Mouse (Mus musculus) spleen, postnatal 14 days (tissue): ENCODE data around the gene Col1a1.
"Not testable (repeated sequence)": the region's sequence is repeated elsewhere in the genome, so short reads cannot be mapped to it uniquely, and the experiment has no call there.

Experiments used
- DNase-seq, 2 experiments: peaks; one replicate each; pipeline ENCODE4 v3.0.0; 2021 to 2022; ENCODE audit warnings: low spot score in 2 of 2

The Col1a1 gene

DNA sequence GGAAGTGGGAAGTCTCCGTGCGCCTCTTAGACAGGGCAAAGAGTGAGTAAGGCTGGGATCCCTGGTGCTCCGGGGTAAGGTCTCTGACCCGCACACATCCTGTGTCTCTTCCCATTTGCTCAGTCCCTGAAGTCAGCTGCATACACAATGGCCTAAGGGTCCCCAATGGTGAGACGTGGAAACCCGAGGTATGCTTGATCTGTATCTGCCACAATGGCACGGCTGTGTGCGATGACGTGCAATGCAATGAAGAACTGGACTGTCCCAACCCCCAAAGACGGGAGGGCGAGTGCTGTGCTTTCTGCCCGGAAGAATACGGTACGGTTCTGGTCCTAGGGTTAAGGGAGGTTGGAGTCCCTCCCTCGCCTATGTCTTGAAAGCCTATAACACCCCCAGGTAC, 1.8 kb downstream of the Col1a1 start:
- no peak for DNase-seq

DNA sequence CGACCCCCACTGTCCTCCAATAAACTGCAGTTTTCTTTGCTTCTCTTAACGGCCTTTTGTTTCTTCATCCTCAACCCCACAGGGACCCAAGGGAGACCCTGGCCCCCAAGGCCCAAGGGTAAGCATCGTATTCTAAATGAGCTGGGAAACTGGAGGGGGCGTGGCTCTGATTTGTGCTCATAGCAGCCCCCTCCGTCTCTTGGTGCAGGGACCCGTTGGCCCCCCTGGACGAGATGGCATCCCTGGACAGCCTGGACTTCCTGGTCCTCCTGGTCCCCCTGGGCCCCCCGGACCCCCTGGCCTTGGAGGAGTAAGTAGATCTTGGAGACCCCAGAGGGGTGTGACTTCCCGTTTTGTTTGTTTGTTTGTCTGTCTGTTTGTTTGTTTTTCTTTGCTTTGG, 2.3 kb downstream of the Col1a1 start:
- DNase-seq = no peak

DNA sequence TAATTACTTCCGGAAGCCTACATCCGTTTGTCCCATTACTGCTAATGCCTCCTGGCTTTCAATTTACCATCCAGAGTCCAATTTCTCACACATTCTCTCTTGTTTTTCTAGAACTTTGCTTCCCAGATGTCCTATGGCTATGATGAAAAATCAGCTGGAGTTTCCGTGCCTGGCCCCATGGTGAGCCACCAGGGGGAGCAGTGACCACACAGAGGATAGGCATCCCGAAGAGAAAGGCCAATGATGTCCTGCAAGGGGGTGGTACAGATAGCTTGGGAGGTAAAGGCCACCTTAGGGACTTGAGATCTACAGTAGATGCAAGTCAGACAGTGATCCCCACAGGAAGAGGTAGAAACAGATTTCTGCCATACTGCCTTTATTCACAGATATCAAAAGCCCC, 3.3 kb downstream of the Col1a1 start:
- DNase-seq = peak in 1 of 2 experiments; percentile 50

DNA sequence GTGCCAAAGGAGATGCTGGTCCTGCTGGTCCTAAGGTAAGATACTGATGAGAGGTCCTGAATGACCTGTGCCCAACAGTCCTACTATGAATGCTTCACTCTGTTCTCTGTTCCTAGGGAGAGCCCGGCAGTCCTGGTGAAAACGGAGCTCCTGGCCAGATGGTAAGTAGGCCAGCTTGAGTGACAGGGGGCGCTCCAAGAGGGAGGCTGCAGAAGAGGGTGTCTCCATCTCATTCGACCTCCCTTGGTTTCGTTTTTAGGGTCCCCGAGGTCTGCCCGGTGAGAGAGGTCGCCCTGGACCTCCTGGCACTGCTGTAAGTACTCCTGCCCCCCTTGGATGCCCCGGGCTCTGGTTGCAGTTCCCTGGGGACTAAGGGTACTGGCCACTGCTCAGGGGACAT, 5.1 kb downstream of the Col1a1 start:
- DNase-seq = no peak

DNA sequence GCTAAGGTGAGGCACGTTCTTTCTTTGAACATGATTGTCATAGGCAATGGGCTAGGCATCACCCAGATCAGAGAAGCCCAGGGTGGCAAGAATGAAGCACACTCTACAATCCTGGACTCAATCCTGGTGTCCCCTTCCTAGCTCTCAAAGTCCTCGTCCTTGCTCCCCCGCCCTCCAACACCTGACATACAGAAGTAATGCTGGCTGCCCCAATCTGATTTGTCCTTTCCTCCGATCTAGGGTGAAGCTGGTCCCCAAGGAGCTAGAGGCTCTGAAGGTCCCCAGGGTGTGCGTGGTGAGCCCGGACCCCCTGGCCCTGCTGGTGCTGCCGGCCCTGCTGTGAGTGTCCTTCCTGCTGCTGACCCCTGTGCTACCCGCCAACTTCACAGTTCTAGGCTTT, 5.8 kb downstream of the Col1a1 start:
- no peak for DNase-seq

DNA sequence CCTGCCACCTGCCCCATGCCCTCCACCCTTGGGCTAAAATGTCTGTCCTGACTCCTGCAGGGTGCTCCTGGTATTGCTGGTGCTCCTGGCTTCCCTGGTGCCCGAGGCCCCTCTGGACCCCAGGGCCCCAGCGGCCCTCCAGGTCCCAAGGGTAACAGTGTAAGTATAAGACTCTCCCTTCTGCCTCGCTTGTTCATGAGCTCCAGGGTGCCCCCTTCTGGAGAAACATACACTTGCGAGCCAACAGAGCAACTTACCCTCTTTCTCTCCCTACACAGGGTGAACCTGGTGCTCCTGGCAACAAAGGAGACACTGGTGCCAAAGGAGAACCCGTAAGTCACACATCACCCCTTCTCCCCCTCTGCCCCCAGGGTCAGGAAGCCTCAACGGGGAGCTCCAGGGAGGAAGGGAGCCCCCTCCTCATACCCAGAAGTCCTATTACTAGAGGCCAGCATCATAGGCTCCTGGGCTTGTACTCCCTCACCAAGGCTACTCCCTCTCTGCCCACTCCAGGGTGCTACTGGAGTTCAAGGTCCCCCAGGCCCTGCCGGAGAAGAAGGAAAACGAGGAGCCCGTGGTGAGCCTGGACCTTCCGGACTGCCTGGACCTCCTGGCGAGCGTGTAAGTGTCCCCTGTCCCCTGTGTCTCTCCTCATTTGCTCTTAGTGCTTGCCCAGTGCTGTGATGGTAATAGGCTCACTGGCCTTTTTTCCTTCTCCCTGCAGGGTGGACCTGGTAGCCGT, 6.4 kb downstream of the Col1a1 start:
- DNase-seq = peak in 1 of 2 experiments; percentile 21

DNA sequence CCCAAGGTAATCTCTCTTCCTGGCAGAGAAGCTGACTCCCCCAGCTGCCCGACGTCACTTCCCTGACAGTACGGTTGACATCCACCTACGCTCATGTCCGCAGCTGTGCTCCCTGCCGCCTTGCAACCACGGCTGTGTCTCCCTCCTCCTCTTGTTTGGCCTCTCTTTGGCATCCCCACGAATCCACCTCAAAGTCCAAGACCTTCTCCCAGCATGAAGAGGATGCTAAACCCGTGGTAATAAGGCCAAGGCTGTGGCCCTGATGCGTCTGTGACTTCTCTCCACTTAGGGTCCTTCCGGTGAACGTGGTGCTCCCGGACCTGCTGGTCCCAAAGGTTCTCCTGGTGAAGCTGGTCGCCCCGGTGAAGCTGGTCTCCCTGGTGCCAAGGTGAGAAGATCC, 7.0 kb downstream of the Col1a1 start:
- no peak for DNase-seq

DNA sequence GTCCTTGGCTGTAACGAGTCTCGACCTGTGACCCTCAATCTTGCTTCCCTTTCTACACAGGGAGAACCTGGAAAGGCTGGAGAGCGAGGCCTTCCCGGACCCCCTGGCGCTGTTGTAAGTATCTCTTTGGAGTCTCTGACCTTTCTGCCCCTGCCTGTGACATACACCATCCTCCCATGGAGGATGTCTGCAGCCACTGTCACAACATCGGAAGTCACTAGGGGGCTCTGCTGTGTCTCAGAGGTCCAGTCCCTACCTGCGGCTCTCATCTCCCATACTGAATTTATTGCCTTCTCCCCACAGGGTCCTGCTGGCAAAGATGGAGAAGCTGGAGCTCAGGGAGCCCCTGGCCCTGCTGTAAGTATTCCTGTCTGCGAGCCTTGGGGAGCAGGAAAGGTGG, 8.3 kb downstream of the Col1a1 start:
- no peak for DNase-seq

DNA sequence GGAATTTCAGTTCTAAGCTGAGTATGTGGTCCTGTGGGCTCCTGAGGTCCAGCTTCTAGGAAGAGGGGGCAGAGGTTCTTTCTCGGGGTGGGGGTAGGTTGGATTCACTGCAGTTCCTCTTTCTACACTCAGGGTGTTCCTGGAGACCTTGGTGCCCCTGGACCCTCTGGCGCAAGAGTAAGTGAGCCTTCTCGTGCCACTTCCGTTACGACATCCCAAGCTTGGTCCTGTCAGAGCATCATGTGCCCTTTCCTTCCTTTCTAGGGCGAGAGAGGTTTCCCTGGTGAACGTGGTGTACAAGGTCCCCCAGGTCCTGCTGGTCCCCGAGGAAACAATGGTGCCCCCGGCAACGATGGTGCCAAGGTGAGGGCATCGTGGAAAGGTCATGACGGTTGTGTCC, 9.2 kb downstream of the Col1a1 start:
- DNase-seq = no peak

DNA sequence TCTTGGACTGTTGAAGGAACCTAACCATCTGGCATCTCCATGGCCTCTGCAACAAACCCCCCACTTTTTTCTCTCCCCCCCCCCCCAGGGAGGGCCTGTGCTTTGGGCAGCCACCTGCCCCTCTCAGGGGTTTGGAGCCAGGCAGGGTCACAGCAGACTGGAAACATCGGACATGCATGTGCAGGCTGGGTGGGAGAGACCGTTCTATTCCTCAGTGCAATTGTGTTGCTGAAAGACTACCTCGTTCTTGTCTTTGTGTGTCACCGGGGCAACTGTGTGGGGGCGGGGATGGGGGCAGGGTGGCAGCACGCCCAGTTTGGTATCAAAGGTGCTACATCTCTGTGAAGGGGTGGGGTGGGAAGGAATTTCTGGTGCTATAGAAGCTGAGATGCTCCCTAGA, 16.1 kb downstream of the Col1a1 start:
- DNase-seq = no peak

DNA sequence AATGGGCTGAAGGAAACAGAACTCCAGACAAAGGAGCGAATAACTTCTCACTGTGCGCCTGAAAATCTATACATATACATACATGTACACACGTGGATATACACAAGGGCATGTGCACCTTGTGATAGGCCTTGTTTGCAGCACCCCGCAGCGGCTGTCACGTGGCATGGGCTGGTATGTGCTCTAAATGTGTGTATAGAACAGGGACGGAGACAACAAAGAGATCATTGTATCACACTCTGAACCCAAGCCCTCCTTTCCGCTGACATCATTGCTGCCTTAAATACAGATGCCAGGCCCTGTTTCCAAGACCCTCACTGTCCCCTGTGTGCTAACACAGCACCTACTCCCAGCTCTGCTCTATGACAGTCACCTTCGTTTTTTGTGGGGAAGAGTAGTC, 19.1 kb downstream of the Col1a1 start:
- no peak for DNase-seq

DNA sequence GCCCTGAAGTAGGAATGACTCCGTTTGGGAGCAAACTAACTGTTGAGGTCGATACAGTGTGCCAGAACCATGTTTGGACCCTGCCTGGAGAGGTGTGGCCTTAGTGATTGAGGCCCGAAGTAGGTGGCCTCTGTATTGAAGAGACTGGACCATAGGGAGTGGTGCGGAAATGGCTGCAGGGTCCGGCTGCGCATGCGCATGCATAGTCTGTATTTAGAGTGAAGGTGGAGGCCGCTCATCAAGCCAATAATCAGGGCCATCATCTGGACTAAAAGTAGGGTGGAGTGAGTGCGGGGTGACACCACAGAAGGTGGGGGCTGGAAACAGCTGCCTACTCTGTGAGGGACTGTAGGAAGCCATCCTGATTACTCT, 21.7 kb downstream of the Col1a1 start:
- no peak for DNase-seq

DNA sequence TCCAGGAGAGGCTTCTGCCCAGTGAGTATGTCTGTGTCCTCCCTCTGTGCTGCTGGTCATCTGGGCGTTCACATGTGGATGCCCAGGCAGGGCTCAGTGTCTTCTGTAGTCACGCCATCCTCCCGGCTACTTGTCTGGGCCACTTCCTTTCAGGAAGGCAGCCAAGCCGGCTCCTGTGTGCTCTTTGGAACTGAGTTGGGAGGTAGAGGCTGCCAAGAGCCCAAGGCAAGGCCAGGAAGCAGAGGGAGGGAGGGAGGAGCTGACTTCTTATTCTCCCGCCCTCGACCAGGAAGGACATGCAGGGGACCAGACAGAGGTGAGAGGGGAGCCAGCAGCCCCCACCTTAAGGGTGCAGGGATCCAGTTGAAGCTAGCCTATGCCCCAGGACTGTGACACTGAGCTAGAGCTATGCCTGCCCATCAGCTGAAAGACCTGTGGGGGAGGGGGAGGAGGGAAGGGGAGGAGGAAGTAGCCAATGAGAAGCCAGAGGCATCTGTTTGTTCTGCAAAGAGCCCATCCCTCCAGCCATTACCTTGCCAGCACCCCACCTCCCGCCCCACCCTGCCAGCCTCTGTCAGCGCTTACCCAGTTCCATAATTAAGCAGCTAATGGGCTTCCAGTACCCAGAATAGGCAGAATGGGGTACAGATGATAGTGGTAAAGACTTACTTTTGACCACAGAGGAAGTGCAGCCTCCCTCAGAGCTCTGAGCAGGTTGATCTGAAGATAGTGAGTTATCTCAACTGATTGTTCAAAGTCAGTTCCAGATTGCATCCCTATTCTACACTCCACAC, 22.2 kb downstream of the Col1a1 start:
- no peak for DNase-seq

DNA sequence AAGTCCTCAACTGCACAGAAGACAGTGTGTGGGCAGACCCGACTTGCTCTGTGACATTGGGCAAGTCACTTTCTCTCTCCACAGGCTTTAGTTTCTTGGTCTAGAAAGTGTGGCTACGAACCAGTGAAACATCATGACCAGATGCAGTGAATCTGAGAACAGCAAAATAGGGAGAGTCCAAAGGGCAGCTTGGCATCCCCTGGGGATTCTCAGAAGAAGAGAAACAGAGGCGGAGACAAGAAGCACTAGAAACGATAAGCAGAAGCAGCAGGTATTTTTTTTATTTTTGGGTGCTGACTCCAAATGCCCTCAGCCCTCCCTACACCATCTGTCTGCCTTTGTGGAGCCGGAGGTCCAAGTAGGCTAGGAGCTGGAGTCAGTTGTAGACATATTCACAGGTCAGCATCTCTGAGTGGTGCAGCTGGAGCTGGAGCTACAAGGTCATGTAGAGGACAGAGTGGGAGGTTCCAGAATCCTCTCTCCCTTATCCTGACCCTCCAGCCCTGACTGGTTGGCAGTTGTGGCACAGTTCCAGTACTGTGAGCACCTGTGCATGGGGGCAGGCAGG, 26.6 kb downstream of the Col1a1 start:
- no peak for DNase-seq

DNA sequence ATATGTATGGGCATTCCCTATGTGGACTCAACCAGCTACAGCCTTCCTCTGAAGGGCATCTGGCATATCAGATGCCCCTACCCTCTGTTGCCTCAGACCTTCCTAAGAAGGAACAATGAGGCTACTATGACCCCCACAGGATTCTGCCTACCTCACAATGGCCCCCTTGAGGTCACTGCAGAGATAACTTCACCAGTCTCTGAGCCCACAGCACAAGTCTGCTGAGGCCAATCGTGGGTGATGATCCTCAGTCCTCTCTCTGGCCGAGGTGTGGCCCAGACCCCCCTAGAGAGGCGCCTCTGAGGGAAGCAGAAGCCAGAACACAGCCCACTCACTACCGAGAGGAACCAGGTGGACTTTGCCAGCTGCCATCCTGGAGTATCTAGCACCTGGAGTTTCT, 31.4 kb downstream of the Col1a1 start, which contains the start of gene Hils1:
Hils1 (plus strand) TSS at position 175 of the 400 bp plus-strand sequence.
- no peak for DNase-seq

DNA sequence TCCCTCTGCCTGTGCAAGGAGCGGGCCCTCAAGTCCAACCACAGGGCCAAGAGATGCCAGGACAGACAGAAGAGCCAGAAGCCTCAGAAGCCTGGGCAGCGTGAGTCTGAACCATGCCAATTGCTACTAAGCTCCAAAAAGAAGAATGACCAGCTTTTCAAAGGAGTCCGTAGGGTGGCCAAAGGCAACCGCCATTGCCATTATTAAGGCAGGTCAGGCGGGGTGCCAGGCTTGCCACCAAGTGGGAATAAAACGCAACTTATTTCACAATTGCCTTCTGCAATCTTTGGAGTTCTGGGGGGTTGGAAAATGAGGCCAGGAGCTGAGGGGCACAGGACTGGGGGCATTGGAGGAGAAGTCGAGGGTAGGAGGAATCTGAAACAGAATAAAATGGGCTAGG, 32.2 kb downstream of the Col1a1 start:
- no peak for DNase-seq

DNA sequence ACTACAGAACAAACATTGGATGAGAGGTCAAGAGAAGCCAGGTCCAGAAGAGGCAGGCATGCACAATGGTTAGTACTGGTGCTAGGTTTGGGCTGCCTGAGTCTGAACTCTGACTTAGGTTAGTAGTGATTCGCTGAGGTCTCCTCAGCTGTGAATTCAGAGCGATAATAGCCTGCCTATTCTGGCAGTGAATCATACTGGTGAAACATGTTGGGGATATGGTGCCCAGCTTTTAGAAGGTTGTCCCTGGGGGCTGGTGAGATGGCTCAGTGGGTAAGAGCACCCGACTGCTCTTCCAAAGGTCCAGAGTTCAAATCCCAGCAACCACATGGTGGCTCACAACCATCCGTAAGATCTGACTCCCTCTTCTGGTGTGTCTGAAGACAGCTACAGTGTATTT, 33.7 kb downstream of the Col1a1 start:
- DNase-seq = not testable (repeated sequence)

DNA sequence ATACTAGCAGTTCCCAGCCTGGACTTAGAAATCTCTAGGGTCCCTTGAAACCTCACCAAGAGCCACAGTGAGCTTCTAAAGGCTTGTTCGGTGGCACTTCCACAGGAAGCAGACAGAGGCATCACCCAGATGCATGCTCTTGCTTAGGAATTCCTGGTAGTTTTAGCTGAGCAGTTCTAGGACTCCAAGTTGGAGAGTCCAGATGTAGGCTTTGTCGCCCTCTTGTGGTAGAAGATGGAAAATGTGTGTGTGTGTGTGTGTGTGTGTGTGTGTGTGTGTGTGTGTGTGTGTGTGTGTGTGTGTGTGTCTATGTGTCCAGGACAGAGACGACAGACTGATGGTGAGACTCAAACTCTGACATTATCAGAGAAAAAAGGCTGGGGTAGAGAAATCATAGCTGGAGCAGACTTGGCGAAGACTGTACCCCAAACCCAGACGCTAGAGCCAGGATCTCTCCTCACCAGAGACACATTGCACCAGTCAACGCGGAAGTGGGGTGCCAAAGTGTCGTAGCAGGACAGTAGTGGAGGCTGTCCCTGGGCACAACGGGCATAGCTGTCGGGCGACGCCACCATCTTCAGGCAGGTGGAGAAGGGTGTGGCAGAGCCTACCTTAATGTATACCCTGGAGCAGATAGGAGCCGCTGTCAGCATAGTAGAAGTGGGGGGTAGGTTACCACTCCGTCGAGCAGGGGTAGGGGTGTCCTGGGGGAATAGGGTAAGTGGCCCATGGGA, 34.4 kb downstream of the Col1a1 start:
- DNase-seq = peak in 1 of 2 experiments; percentile 47

DNA sequence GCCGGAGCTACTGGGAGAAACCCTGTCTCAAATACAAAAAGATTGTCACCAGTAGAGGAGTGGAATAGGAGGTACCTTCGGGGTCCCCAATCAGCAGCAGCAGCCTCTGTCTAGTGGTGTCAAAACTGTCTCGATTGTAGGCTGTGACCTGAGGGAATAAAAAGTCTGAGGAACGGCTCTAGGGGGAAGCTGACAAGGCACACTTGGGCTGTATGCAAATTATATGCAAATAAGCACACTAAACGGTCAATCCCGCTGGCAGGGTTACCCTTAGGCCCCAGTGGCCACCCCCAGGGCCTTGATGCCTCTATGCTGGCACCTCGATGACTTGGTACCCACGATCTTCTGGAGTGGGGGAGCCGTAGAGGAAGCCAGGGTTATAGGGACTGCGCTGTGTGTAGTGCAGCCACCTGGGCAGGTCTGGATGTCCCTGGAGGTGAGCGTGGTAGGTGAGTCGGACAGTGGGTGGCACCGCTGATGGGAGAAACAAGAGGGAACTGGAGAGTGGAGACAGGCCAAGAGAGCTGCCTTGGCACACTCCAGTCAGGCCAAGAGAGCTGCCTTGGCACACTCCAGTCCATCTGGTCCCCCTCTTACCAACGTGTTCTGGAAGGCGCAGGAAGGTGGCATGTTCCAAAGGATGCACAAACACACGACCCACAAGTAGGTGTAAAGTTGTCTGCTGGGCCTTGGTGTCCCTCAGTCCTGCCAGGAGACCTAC, 36.0 kb downstream of the Col1a1 start:
- no peak for DNase-seq

DNA sequence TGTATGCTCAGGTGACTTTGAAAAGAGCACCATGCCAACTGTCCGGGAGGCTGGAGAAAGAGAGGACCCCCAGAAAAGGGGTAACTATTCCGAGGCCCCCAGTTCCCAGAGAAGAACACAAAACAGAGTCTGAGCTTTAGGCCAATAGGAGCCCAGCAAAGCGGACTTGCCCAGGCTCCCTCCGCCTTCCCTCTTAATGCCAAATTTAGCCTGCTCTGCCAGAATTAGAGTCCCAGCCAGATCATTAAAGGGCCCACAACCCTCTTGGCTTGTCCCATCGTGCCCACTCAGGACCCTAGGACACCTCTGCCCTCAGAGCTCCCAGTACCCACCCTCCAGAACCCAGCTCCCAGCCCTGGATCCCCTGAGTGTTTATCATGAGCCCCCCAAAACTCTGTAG, 36.9 kb downstream of the Col1a1 start:
- no peak for DNase-seq

DNA sequence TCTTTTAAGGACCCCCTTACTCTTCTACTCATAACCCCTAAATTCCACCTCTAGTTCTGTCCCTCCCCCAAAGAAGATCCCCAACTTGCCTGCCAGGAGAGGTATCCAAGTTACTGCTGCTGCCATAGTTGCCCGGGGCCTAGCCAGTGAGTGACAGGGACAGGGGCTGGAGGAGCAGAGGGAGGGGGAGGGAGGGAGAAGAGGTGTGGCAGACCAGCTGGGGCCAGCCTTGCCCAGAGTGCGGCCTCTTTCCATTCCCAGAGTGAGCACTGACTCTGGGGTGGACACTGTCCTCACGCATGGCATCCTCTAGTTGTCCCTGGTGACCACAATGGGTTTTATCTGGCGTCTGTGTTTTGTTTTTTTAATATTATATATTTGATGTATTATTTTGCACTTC, 37.3 kb downstream of the Col1a1 start:
- no peak for DNase-seq

DNA sequence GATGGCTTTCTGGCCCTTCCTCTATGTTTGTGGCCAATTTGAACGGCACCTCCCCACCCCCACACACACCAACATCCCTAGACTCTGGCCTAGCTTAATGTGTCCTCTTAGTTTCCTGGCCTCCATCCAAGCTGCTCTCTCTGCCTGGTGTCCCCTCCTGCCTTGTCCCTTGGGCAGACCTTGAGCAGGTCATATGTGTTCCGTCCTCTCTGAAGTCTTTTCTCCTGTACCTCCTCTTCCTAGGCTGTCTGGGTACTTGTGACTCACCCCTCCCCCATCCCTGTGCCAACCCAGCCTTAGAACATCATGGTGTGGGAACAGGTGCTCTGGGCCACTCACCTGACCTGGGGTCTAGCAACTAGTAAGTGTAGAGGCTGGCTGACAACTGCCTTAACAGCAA, 38.9 kb downstream of the Col1a1 start:
- no peak for DNase-seq
